Mouse (Mus musculus): ENCODE results near the gene Sox13.
"Not testable (repeated sequence)": the region's sequence is repeated elsewhere in the genome, so short reads cannot be mapped to it uniquely, and the experiment has no call there.

Gene Sox13

DNA sequence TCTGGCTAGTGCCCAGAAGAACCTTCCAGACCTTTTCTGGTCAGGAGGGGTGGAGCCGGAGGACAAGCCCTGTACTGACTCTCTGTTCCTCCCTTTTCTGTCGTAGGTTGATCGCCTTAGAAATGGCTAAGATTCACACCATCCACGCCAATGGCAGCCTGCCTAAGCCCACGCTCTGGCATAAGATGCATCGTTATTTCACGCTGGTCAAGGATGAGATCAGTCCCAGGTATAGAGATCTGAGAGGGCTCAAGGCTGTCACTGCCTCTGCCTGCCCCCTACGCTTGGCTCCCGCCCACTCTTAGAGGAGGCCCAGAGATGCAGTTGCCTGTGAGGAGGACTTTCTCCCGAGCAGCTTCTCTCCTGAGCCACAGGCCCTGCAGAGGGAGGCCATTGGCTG is 55.5 kb downstream of the Sox13 start:
- DNase-seq (ENCODE audit: low spot score in 2 of 2): no peak

DNA sequence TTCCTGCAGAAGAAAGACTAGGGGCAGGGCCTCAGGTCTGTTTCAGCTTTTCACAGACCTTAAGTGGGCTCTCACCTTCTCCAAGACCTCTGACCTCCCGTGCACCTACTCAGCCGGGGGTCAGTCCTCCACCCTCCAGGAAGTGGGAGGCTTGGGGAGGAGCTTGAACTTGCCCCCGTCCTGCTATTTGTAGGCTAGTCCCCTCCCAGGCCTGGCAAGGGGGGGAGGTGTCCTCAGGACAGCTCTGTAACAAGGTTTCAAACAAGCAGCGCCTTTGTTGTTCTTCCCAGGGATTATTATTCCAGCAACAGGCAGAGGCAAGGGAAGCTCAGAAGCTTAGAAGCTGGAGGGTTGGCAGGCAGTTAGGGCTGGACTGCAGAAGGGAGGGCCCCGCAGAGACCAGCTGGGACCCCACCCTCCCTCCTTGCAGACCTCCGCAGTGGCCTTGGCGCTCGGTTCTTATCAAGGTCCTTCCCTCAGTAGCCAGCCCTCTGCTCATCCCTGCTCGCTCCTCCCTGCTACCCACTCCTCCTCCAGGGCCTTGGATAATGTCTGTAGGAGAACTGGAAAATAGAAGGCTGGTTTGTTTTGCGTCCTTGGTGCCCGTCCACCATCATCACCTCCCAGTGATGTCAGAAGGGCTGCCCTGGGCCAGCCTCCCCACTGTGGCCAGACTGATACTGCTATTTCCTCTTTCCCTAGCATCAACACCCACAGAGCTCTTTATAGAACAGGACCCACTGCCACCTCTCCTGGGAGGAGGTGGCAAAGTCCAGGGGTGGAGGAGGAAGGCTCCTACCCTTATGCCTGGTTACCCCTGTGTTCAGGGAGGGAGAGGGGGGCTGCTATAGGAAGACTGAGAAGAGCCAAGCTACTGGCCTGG is 56.3 kb downstream of the Sox13 start:
- DNase-seq (ENCODE audit: low spot score in 2 of 2): peak in 1 of 2 experiments; percentile 54

DNA sequence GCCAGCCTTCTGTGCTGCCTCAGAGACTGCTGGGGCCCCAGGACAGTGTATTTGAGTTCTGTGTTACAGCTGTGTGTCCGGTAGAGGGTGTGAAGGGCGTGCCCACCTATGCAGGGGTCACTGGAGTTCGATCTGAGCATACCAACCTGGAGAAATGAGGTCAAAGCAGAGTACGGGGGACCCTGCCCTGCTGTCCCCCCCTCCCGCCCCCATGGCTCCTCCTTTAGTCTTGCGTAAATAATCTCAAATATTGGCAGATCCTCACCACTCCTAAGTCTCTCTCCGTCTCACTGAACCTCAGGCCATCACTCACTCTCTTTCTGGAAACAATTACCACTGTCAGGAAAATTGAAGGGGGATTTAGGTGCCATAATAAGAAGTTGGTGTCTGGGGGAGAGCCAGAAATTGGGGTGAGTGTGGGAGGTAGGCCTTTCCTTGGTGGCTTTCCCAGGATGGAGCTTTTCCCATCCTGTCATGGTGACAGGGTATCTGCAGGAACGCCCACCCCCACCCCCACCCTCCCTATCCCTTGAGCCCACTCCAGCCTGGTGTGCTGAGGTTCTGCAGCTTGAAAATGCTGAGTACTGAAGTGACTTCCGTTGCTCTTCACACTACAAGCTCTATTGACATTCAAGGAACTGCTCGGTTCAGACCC is 57.1 kb downstream of the Sox13 start:
- peak; percentile 68 to 71 for DNase-seq (ENCODE audit: low spot score in 2 of 2)

DNA sequence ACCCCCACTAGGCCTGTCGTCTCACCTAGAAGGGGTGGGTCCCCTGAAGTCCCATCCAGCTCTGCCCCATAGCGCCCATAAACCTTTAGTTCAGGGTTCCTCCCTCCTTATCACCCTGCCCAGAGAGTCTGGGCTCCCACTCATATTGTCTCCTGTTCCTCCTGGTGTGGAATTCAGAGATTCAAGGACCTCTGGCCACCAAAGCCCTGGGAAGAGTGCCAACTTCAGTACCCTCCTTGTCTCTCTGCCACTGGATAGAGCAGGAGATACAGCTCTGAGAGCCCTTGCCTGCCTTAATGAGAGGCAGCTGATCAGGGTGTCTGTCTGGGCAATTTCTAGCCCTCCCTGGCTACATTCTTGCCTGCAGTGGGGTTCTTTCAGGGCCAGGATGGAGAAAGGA is 59.3 kb downstream of the Sox13 start:
- no peak for DNase-seq (ENCODE audit: low spot score in 2 of 2)

DNA sequence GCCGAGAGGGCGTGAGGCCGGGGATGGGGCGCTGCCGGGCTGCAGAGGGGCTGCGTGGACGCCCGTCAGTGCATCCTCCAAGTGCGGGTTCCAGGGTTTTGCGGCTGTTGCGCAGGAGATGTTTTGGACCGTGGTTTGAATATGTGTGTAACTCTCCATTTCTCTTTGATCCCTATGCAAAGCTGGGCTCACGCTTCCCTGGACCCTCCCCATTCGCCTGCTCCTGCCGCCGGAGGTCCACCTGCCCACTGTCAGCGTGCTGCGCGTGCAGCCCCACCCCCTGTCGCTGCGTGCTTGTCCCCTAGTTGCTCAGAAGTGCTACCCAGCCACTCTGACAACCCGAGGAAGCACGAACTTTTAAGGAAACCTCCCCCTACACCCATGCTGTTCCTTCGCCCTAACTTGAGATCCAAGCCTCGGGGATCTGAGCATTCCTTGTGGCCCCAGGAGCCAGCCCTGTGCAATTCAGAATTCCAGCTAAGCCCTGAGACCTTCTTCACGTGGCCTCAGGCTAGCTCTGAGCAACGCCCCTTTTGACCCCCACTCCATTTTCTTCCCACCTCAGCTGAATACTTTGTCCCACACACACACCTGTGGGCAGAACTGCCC is 60.1 kb downstream of the Sox13 start:
- DNase-seq (ENCODE audit: low spot score in 2 of 2): no peak

DNA sequence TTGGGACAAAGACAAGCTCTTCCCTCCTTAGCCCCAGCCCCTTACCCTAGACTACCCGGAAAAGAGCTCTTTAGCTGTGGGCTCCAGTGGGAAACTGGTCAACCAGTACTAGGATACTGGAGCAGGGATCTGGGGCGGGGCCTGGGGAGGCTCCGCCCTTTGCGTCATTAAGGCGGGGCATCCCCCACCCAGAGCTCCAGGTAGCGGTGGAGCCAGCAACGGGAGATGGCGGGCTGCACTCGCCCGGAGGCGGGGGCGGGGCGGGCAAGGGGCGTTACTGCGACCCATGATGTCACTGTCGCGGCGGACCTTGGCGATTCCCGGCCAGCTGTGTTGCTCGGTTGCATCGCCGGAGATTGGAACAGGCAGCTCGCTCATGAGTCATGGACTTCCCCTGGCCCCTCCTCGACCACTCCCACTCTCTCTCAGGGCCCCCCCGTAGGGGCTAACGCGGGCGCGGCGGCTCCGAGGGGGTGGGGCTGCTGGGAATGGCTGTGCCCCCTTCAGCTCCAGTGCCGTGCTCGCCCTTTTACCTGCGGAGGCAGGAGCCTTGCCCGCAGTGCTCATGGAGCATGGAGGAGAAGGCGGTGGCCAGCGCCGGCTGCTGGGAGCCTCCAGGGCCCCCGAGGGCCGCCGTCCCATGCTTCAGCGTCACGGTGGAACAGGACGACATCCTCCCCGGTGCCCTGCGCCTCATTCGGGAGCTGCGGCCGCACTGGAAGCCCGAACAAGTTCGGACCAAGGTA is 60.7 kb downstream of the Sox13 start, which contains the start of gene Etnk2:
TSS of gene Etnk2 (plus strand) at position 297 of the 746 bp plus-strand sequence.
- peak; percentile 82 for DNase-seq (ENCODE audit: low spot score in 2 of 2)

DNA sequence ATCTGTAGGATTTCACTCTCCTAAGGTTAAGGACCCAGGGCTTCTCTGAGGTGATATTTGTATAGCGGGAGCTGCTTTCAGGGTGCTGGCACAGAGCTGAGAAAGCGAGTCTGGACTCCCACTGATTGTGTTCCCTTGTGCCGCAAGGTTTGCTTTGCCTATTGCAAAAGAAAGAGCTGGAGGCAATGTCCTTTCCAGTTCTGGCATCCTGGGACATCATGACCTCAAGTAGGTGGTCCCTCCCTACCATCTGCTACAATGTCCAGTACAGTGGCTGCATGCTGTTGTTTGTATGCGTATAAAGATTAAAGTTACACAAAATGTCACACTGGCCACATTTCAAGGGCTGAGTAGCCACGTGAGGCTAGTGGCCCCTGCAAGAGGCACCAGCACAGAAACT is 62.1 kb downstream of the Sox13 start:
- no peak for DNase-seq (ENCODE audit: low spot score in 2 of 2)

DNA sequence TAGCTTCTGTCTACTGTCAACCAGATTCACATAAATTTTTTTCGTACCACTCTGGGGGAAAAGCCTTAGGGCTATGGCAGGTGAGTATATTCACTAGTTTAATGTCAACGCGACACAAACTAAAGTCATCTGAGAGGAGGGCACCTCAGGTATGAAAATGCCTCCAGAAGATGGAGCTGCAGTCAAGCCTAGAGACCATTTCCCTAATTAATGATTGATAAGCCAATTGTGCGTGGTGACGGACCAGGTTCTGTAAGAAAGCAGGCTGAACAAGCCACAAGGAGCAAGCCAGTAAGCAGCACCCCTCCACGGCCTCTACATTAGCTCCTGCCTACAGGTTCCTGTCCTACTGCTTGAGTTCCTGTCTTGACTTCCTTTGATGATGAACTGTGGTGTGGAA is 63.2 kb downstream of the Sox13 start:
- no peak for DNase-seq (ENCODE audit: low spot score in 2 of 2)

DNA sequence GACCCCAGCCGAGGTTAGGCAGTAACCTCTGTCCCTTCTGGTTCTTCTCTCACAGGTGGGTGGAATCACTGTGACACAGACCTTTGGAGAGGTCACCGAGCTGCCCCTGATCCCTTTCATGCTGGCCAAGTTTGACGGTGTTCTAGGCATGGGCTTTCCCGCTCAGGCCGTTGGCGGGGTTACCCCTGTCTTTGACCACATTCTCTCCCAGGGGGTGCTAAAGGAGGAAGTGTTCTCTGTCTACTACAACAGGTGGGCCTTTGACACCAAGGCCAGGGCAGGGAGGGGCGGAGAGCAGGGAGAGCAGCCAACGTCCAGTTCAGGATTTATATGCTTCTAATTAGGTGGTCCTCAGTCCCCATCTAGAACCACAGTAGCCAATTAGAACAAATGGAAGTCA is 67.8 kb downstream of the Sox13 start:
- no peak for DNase-seq (ENCODE audit: low spot score in 2 of 2)

DNA sequence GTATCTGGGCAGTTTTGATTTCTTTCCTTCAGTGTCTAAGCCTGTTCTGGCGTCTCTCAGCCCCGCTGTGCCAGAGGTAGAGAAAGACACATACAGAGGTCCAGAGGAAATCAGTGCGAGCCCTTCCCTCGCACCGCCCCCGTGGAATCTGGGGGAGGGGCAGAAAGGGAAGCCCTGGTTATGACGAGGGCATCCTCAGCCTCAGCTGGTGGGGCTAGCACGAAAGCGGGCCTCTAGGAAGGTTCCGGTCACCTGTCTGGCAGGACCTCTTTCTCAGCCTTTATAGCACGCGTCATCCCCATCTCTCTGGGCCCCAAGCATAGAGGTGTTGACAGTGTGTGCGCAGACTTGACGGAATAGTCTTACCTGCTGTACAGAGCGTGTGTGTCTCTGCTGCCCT is 68.3 kb downstream of the Sox13 start:
- DNase-seq (ENCODE audit: low spot score in 2 of 2): no peak

DNA sequence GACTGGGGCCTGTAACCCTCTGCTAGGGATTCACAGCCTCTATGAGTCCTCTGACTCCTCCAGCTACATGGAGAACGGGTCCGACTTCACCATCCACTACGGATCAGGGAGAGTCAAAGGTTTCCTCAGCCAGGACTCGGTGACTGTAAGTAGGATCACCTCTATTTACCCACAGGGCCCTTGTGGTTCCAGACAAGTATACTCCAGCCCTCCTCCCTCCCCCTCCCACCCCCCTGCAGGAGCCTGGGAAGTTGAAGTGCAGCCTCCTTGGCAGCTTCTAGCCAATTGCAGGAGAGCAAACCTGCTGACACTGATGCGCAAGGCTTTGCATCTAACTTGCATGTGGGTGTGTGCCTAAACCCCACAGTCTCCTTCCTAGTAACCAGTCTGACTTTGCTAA is 68.7 kb downstream of the Sox13 start:
- DNase-seq (ENCODE audit: low spot score in 2 of 2): no peak

DNA sequence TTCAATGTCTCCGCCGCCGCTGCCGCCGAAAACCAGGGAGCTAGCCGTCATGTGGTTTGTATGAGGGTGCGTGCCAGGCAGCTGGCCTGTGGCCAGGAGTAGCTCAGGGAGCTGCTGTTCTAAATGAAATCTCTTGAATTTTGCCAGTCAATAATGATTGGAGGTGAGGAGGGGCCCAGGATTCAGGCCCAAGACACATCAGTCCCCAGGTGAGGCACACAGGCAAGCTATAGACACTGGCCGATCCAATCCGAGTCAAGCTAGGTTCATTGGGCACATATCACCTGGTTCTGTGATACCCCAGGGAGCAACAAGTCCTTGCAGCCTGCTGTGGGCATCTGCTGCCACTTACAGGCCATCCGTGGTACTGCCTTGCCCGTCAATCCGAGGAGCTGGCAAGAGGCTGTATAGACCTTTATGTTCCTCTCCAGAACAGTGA is 70.8 kb downstream of the Sox13 start:
- DNase-seq (ENCODE audit: low spot score in 2 of 2): peak; percentile 86 to 87

DNA sequence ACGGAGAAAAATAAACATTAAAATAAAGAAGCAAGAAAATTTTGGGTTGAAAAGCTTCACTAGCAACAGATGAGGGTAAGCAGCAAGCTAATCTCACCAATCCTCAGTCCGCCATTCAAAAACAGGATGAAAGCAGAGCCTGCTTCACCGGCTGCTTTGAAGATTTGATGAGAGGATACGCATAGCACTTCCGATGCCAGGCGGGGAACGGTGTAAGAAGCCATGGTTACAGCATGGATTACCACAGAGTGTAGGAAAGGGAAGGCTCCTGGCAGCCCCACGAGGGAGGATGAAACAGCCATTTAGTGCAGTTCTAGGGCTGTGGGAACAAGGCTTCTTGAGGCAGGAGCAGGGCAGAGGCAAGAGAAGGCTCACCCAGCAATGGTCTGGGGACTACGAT is 72.4 kb downstream of the Sox13 start:
- peak; percentile 62 to 64 for DNase-seq (ENCODE audit: low spot score in 2 of 2)

DNA sequence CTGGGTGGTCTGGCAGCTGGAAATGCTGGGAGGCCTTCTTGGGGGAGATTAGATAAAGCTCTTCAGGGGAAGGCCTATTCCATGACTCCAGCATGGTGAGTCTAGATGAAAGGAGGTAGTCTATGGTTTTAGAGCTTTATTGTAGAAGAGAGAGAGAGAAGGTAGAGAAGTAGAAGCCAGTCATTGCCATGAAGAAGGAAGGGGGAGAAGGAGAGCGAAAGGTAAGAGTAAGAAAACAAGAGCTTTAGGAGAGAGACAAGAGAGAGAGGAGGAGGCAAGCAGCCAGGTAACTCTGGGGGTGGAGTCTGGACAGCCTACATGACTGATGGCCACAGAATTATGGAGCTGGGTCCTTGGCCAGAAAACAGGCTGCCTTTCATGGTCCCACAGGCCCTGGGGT is 74.0 kb downstream of the Sox13 start, which contains the start of gene Ren1:
TSS of gene Ren1 (plus strand) at position 301 of the 400 bp plus-strand sequence.
- no peak for DNase-seq (ENCODE audit: low spot score in 2 of 2)

DNA sequence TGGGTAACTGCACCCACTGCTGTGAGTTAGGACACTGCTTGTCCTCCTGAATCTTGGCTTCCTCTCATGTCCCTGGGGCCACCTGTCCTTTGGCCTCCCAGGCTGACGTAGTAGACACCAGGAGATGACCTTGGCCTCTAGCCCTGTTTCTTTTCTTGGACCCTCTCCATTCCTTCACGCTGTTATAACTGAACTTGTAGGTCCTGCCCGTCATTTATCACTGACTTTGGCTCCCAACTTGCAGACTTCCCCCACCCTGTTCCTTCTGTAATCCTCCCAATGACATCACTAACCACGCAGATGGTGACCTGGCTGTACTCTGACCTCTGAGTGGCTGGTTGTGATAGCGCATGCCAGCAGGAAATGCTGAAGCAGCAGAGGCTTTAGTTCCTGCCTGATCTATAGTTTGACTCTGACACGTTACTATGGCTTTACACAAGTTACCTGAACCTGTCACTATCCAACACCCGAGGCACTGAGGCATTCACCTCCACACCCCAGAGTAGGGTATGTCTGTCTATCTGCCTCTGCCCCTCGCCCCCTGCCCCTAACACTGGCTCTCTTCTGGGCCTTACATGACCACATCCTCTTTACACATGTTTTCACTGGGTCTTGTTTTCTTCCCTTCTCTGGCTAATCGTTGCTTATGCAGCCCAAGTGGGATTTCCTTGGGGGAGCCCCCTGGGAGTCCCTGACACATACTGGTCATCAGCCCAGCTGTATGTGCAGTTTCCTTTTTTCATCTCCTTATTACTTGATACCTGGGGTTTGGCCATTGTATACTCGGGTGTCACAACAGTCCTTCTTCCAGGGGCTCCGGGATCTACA is 76.3 kb downstream of the Sox13 start:
- DNase-seq (ENCODE audit: low spot score in 2 of 2): no peak

DNA sequence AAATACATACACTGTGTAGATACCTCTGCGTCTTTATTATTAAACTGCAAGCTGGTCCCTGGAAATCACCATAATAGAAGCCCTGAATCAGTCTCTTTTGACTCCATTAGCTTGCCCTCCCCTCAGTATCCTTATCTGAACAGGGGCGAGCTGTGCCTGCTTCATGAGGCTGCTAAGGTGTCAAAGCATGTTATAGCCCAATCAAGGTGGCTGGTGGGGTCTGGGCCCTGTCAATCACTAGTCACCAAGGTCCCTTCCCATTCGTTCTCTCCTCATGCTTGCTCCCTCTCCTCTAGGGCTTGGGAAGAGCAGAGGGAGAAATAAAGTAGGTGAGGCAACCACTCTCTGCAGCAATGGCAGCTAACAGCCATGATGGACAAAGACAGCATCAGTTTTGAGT is 77.0 kb downstream of the Sox13 start:
- no peak for DNase-seq (ENCODE audit: low spot score in 2 of 2)

DNA sequence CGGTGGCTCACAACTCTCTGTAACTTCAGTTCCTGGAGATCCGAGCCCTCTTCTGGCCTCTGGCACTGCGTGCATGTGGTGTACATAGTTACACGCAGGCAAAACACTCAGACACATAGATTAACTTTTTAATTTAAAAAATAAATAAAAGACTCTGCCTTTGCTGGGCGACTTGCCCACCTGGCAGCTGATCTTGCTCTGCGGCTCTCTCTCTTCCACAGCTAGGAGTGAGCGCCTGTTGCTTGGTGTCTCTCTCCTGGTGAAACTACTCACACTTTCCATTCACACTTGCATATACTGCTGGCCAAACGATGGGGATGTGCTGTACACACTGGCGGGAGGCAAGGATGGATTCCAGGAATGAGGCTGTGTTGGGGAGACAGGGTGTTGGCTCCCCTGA is 77.6 kb downstream of the Sox13 start:
- DNase-seq (ENCODE audit: low spot score in 2 of 2): peak; percentile 65 to 66

DNA sequence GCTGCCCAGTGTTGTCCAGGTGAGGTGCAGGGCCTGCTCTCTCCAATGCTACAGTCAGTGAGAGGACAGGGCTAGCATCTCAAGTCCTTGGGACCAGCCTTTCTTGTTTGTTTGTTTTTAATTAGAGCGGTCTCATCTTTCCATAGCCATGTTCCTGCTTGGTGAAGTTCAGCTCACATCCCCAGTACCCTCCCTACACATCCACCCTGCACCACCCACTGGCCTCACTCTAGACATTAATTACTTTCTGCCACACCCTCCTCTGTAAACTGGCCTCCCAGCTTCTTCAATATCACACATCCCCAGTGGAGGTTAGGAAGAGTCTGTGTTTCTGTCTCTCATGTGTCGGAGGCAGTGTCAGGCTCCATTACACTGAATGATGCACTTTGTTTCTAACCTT is 79.8 kb downstream of the Sox13 start:
- DNase-seq (ENCODE audit: low spot score in 2 of 2): no peak

DNA sequence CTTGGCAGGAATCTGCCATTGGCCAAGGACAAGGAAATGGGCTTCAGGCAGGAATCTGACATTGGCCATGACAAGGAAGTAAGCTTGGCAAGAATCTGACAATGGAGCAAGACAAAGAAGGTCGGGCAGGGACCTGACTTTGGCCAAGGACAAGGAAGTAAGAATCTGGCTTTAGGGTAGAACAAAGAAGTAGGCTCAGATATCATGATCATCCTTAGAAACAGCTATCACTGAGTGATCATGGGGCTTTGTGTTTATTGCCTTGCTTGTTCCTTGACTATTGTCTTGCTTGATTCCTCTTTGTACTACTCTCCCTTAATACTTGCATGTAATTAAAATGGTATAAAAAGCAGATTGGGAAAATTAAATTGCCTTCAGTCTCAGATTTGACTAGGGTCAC is 83.8 kb downstream of the Sox13 start:
- not testable (repeated sequence) for DNase-seq (ENCODE audit: low spot score in 2 of 2)

DNA sequence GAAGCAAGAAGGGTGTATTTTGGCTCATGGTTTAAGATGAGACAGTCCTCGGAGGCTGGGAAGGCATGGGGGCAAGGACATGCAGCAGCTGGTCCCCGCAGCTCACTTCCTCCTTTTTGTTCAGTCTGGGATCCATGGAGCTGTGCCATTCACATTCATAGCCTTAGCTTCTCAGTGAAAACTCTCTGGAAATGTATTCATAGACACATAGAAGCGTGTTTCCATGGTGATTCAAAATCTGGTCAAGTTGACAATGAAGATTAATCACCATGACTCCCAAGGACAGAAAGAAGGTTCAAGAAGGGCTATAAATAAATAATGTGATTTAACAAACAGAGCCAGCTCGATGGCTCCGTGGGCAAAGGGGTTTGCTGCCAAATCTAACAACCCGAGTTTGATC is 90.2 kb downstream of the Sox13 start:
- peak; percentile 56 to 75 for DNase-seq (ENCODE audit: low spot score in 2 of 2)
